Mouse (Mus musculus) ES-Bruce4 (cell line): Measurements from ENCODE around the gene Fam214a.

Source experiments
- CTCF ChIP-seq: IDR thresholded peaks from one replicate; pipeline ENCODE4 v1.8.1; 2011; ENCODE audit warnings: low read depth, low read length
- POLR2A ChIP-seq: IDR thresholded peaks from one replicate; pipeline ENCODE4 v1.8.1; 2011; ENCODE audit warnings: low read length; ENCODE audit not compliant: insufficient read depth

GRCm38 (mm10) chr9:74961073-74961575 is 8.4 kb downstream of the Fam214a start:
- no peak for TF ChIP-seq POLR2A
- TF ChIP-seq CTCF = no peak
